Mouse (Mus musculus) C2C12 (cell line): ENCODE measurements around the gene Cox6a2.

Experiments
- CTCF ChIP-seq: IDR thresholded peaks from one replicate; pipeline ENCODE4 v1.5.1; 2011; ENCODE audit not compliant: control insufficient read depth, insufficient read depth, insufficient read length
- MAX ChIP-seq: IDR thresholded peaks from one replicate; pipeline ENCODE4 v1.6.1; 2011; ENCODE audit warnings: mild to moderate bottlenecking, control low read depth
- USF1 ChIP-seq: IDR thresholded peaks from one replicate; pipeline ENCODE4 v1.6.1; 2011; ENCODE audit warnings: low read depth, mild to moderate bottlenecking, control low read depth, moderate library complexity

- TF ChIP-seq CTCF (no peak), MAX (no peak), USF1 (no peak)
These were observed 39.4 kb upstream of the Cox6a2 start for GRCm38 (mm10) chr7:128245547-128245946.
